Mouse (Mus musculus) kidney, embryonic 15.5 days (tissue): ENCODE results near the gene Zfp652. TPM values are rescaled to one million over a fixed set of nuclear protein-coding genes. Genes with fewer than 3 reads are reported as not detected.
"Not testable (repeated sequence)": the region's sequence is repeated elsewhere in the genome, so short reads cannot be mapped to it uniquely, and the experiment has no call there.

Experiments
- ATAC-seq: fragments of 200-750 bp; cut with Nextera tagmentation; replicated peaks from 2 replicates; pipeline ENCODE4 v1.8.0; 2017; ENCODE audit warnings: moderate TSS enrichment; ENCODE audit not compliant: low FRiP score
- H3K27ac ChIP-seq: fragments of 300-500 bp; sonication (generic); 2 replicates; pipeline ENCODE4 v1.5.1; 2015; ENCODE audit warnings: mild to moderate bottlenecking, inconsistent platforms
- H3K27me3 ChIP-seq: fragments of 300-500 bp; sonication (generic); 2 replicates; pipeline ENCODE4 v1.6.1; 2015; ENCODE audit warnings: inconsistent platforms
- H3K36me3 ChIP-seq: fragments of 300-500 bp; sonication (generic); 2 replicates; pipeline ENCODE4 v1.6.1; 2015; ENCODE audit warnings: inconsistent platforms
- H3K4me1 ChIP-seq: fragments of 300-500 bp; sonication (generic); 2 replicates; pipeline ENCODE4 v1.6.1; 2015; ENCODE audit warnings: inconsistent platforms
- H3K4me2 ChIP-seq: fragments of 300-500 bp; sonication (generic); 2 replicates; pipeline ENCODE4 v1.6.1; 2015; ENCODE audit warnings: moderate library complexity, mild to moderate bottlenecking, inconsistent platforms
- H3K4me3 ChIP-seq: fragments of 300-500 bp; sonication (generic); replicated peaks from 2 replicates; pipeline ENCODE4 v1.5.1; 2015; ENCODE audit warnings: mild to moderate bottlenecking, inconsistent platforms
- H3K9ac ChIP-seq: fragments of 300-500 bp; sonication (generic); 2 replicates; pipeline ENCODE4 v1.6.1; 2015; ENCODE audit warnings: mild to moderate bottlenecking, inconsistent platforms
- H3K9me3 ChIP-seq: fragments of 300-500 bp; sonication (generic); replicated peaks from 2 replicates; pipeline ENCODE4 v1.6.1; 2016; ENCODE audit warnings: inconsistent platforms
- WGBS: fragments of 180-500 bp; shearing (Covaris S2); methylation state at CpG from one replicate; pipeline ENCODE4 v1.1.7; 2015; ENCODE audit warnings: mixed read lengths; 5-methylcytosine and 5-hydroxymethylcytosine counted together
- polyA plus RNA-seq: library from polyadenylated mRNA; unstranded; fragments of >200 nt; fragmentation: Nextera tagmentation; extraction: Ambion mirVana; gene quantifications from 2 replicates; pipeline ENCODE4 v1.2.1, GENCODE M21; 2015

Zfp652 gene
- 22.3 and 23.1 TPM in 2 replicates for polyA plus RNA-seq

GRCm38 (mm10) chr11:95712563-95713224, at the start of gene Zfp652:
TSS of gene Zfp652 (plus strand) at chr11:95712673.
- Histone ChIP-seq H3K4me3 (peak within 1 kb of the TSS; percentile 92), H3K9me3 (no peaks in the 10 kb centered on the region), H3K36me3 (no peaks in the 10 kb centered on the region), H3K9ac (peak within 1 kb of the TSS; percentile 97), H3K4me2 (peak within 1 kb of the TSS; percentile 81), H3K27ac (peak within 1 kb of the TSS; percentile 98), H3K4me1 (peaks cover 30% of the 10 kb centered on the region), H3K27me3 (no peaks in the 10 kb centered on the region)
- peak; percentile 93 for ATAC-seq
- WGBS: under 1% methylated on average over 57 of the region's 103 CpGs

GRCm38 (mm10) chr11:95666529-95667149, 45.8 kb upstream of the Zfp652 start, which contains the start of gene Phb:
TSS of gene Phb (plus strand) at chr11:95666957.
- peak within 1 kb of the TSS; percentile 64 for H3K9ac ChIP-seq
- H3K4me3 ChIP-seq: peak within 1 kb of the TSS; percentile 84
- peak within 1 kb of the TSS; percentile 94 for H3K27ac ChIP-seq
- peaks cover 38% of the 10 kb centered on the region for H3K36me3 ChIP-seq
- no peaks in the 10 kb centered on the region for H3K9me3 ChIP-seq
- H3K4me2 ChIP-seq: peak within 1 kb of the TSS; percentile 78
- ATAC-seq: peak; percentile 95
- no peaks in the 10 kb centered on the region for H3K27me3 ChIP-seq
- under 1% methylated on average over 25 of the region's 25 CpGs for WGBS
- peaks cover 14% of the 10 kb centered on the region for H3K4me1 ChIP-seq

GRCm38 (mm10) chr11:95667177-95667576, 45.3 kb upstream of the Zfp652 start:
- H3K4me1 ChIP-seq: peaks cover 14% of the 10 kb centered on the region
- peak overlapping the region; percentile 84 for H3K4me3 ChIP-seq
- no peaks in the 10 kb centered on the region for H3K9me3 ChIP-seq
- H3K27me3 ChIP-seq: no peaks in the 10 kb centered on the region
- ATAC-seq: peak; percentile 65
- H3K27ac ChIP-seq: peak overlapping the region; percentile 94
- H3K4me2 ChIP-seq: peak overlapping the region; percentile 78
- peaks cover 44% of the 10 kb centered on the region for H3K36me3 ChIP-seq
- under 1% methylated on average over 11 of the region's 11 CpGs for WGBS
- H3K9ac ChIP-seq: peak overlapping the region; percentile 64

GRCm38 (mm10) chr11:95668086-95668485, 44.4 kb upstream of the Zfp652 start:
- peak overlapping the region; percentile 78 for H3K4me2 ChIP-seq
- 88% methylated on average over 7 of the region's 7 CpGs for WGBS
- peak overlapping the region; percentile 84 for H3K4me3 ChIP-seq
- H3K27me3 ChIP-seq, ATAC-seq, H3K9ac ChIP-seq, H3K9me3 ChIP-seq, H3K27ac ChIP-seq: not testable (repeated sequence)
- H3K4me1 ChIP-seq: peaks cover 14% of the 10 kb centered on the region
- H3K36me3 ChIP-seq: peaks cover 50% of the 10 kb centered on the region

GRCm38 (mm10) chr11:95675498-95675897, 37.0 kb upstream of the Zfp652 start:
- Histone ChIP-seq H3K4me1 (peaks cover 16% of the 10 kb centered on the region), H3K4me2 (no peak overlapping the region), H3K27me3 (no peaks in the 10 kb centered on the region), H3K36me3 (peaks cover 92% of the 10 kb centered on the region), H3K9ac (no peak overlapping the region), H3K27ac (peak overlapping the region; percentile 49), H3K4me3 (no peak overlapping the region), H3K9me3 (no peaks in the 10 kb centered on the region)
- ATAC-seq: no peak
- WGBS: 81% methylated on average over 14 of the region's 14 CpGs

- Histone ChIP-seq H3K27ac (peak overlapping the region; percentile 49), H3K27me3 (no peaks in the 10 kb centered on the region), H3K4me1 (peaks cover 16% of the 10 kb centered on the region), H3K4me2 (no peak overlapping the region), H3K9me3 (no peaks in the 10 kb centered on the region), H3K9ac (no peak overlapping the region), H3K4me3 (no peak overlapping the region), H3K36me3 (peaks cover 92% of the 10 kb centered on the region)
- ATAC-seq: peak; percentile 63
- WGBS: 12% methylated on average over 6 of the region's 6 CpGs
Observed at GRCm38 (mm10) chr11:95676307-95676706, 36.2 kb upstream of the Zfp652 start.

GRCm38 (mm10) chr11:95677925-95678701, 34.4 kb upstream of the Zfp652 start:
- H3K4me3 ChIP-seq: no peak overlapping the region

GRCm38 (mm10) chr11:95681995-95682601, 30.4 kb upstream of the Zfp652 start:
- Histone ChIP-seq H3K36me3 (peaks cover 48% of the 10 kb centered on the region), H3K27me3 (no peaks in the 10 kb centered on the region), H3K4me3 (no peak overlapping the region), H3K9ac (no peak overlapping the region), H3K27ac (peak overlapping the region; percentile 54), H3K4me2 (no peak overlapping the region), H3K9me3 (no peaks in the 10 kb centered on the region), H3K4me1 (peaks cover 28% of the 10 kb centered on the region)
- WGBS: 43% methylated on average over 9 of the region's 9 CpGs
- ATAC-seq: no peak

More at GRCm38 (mm10) chr11:95677925-95678701, 34.4 kb upstream of the Zfp652 start:
- Histone ChIP-seq H3K9me3 (no peaks in the 10 kb centered on the region), H3K9ac (no peak overlapping the region), H3K36me3 (peaks cover 85% of the 10 kb centered on the region), H3K4me2 (no peak overlapping the region), H3K4me1 (peaks cover 26% of the 10 kb centered on the region), H3K27me3 (no peaks in the 10 kb centered on the region), H3K27ac (no peak overlapping the region)
- no peak for ATAC-seq
- WGBS: 66% methylated on average over 14 of the region's 14 CpGs

GRCm38 (mm10) chr11:95682946-95683345, 29.5 kb upstream of the Zfp652 start:
- Histone ChIP-seq H3K4me3 (no peak overlapping the region), H3K27ac (no peak overlapping the region), H3K27me3 (no peaks in the 10 kb centered on the region), H3K9me3 (no peaks in the 10 kb centered on the region), H3K4me1 (peaks cover 30% of the 10 kb centered on the region), H3K4me2 (no peak overlapping the region), H3K36me3 (peaks cover 40% of the 10 kb centered on the region), H3K9ac (no peak overlapping the region)
- WGBS: 86% methylated on average over 3 of the region's 3 CpGs
- ATAC-seq: no peak

- no peak overlapping the region for H3K27ac ChIP-seq
- H3K4me3 ChIP-seq: no peak overlapping the region
- H3K9ac ChIP-seq: no peak overlapping the region
- 2% methylated on average over 4 of the region's 4 CpGs for WGBS
- H3K4me2 ChIP-seq: no peak overlapping the region
- H3K9me3 ChIP-seq: no peaks in the 10 kb centered on the region
- peak; percentile 60; the same call in 1 of the 2 replicates for ATAC-seq
- H3K36me3 ChIP-seq: peaks cover 11% of the 10 kb centered on the region
- H3K27me3 ChIP-seq: no peaks in the 10 kb centered on the region
- peaks cover 44% of the 10 kb centered on the region for H3K4me1 ChIP-seq
Observed at GRCm38 (mm10) chr11:95686031-95686430, 26.4 kb upstream of the Zfp652 start.

- Histone ChIP-seq H3K36me3 (peaks cover under 1% of the 10 kb centered on the region; the same call in 1 of the 2 replicates), H3K27ac (no peak overlapping the region), H3K9ac (no peak overlapping the region), H3K4me3 (no peak overlapping the region), H3K9me3 (no peaks in the 10 kb centered on the region), H3K4me1 (peaks cover 35% of the 10 kb centered on the region), H3K4me2 (no peak overlapping the region), H3K27me3 (no peaks in the 10 kb centered on the region)
- ATAC-seq: no peak
- WGBS: 35% methylated on average over 11 of the region's 11 CpGs
Observed at GRCm38 (mm10) chr11:95687084-95687656, 25.3 kb upstream of the Zfp652 start.
